Mouse (Mus musculus) CH12.LX (cell line): Measurements from ENCODE around the gene Syne1. TPM values are rescaled to one million over a fixed set of nuclear protein-coding genes. Genes with fewer than 3 reads are reported as not detected.

Experiments used
- DNase-seq: peaks from one replicate; pipeline ENCODE4 v3.0.0-alpha.2; 2013; ENCODE audit errors: extremely low read depth
- H3K27ac ChIP-seq: 2 replicates; pipeline ENCODE4 v1.5.1; 2012; ENCODE audit warnings: low read depth, mild to moderate bottlenecking, control low read depth, moderate library complexity; ENCODE audit not compliant: insufficient read depth
- H3K27me3 ChIP-seq: replicated peaks from 2 replicates; pipeline ENCODE3; 2012; ENCODE audit warnings: inconsistent platforms
- H3K36me3 ChIP-seq, 2 experiments: replicated peaks in 1 of 2; 2 replicates each; pipeline versions ENCODE3 to v1.6.1; 2012; ENCODE audit warnings: inconsistent platforms in 1 of 2, low read length in 1 of 2, mild to moderate bottlenecking in 1 of 2, mixed read lengths in 1 of 2, moderate library complexity in 1 of 2; ENCODE audit not compliant: control insufficient read depth in 1 of 2, insufficient read depth in 1 of 2
- H3K4me1 ChIP-seq, 2 experiments: 2 replicates each; pipeline ENCODE4 v1.6.1; 2012; ENCODE audit warnings: inconsistent platforms in 1 of 2, moderate library complexity in 1 of 2; ENCODE audit not compliant: insufficient read depth in 2 of 2, control insufficient read depth in 1 of 2
- H3K4me2 ChIP-seq: 2 replicates; pipeline ENCODE4 v1.6.1; 2012; ENCODE audit warnings: low read depth, mild to moderate bottlenecking, control low read depth; ENCODE audit not compliant: poor library complexity, insufficient read depth, severe bottlenecking
- H3K4me3 ChIP-seq, 3 experiments: fragments of 150-350 bp in 1 of 3; sonication (generic) in 1 of 3; replicated peaks in 1 of 3; 2 replicates each; pipeline versions ENCODE3 to v1.5.1; 2011 to 2012; ENCODE audit warnings: low read depth in 2 of 3, low read length in 2 of 3, mild to moderate bottlenecking in 2 of 3, moderate library complexity in 2 of 3, control low read depth in 1 of 3, improper control_type of control experiment in 1 of 3, inconsistent platforms in 1 of 3, mixed read lengths in 1 of 3; ENCODE audit not compliant: poor library complexity in 1 of 3
- H3K79me2 ChIP-seq: replicated peaks from 2 replicates; pipeline ENCODE4 v1.6.1; 2012; ENCODE audit warnings: mild to moderate bottlenecking, moderate library complexity; ENCODE audit not compliant: control insufficient read depth, poor library complexity, insufficient read depth, severe bottlenecking; ENCODE audit errors: extremely low read depth
- H3K9ac ChIP-seq: 2 replicates; pipeline ENCODE4 v1.6.1; 2012; ENCODE audit warnings: low read depth, mild to moderate bottlenecking, control low read depth, moderate library complexity; ENCODE audit not compliant: insufficient read depth
- H3K9me3 ChIP-seq: replicated peaks from 2 replicates; pipeline ENCODE3; 2012; ENCODE audit warnings: low read length, inconsistent platforms, mixed read lengths
- ELF1 ChIP-seq: IDR thresholded peaks from 2 replicates; pipeline ENCODE4 v1.6.1; 2014; ENCODE audit warnings: low read depth, mild to moderate bottlenecking, inconsistent platforms, low read length, improper control_type of control experiment
- ETS1 ChIP-seq: conservative IDR thresholded peaks from 2 replicates; pipeline ENCODE4 v1.6.1; 2012; ENCODE audit warnings: low read depth, mild to moderate bottlenecking, inconsistent platforms, low read length, improper control_type of control experiment, moderate library complexity
- JUN ChIP-seq: IDR thresholded peaks from 2 replicates; pipeline ENCODE4 v1.6.1; 2011; ENCODE audit warnings: low read depth, mild to moderate bottlenecking, low read length, improper control_type of control experiment, moderate library complexity; ENCODE audit not compliant: insufficient read depth
- MAFK ChIP-seq: IDR thresholded peaks from 2 replicates; pipeline ENCODE4 v1.6.1; 2011; ENCODE audit warnings: low read length, improper control_type of control experiment; ENCODE audit not compliant: insufficient replicate concordance
- MAZ ChIP-seq: IDR thresholded peaks from 2 replicates; pipeline ENCODE4 v1.6.1; 2012; ENCODE audit warnings: low read depth, mild to moderate bottlenecking, inconsistent platforms, low read length, improper control_type of control experiment, moderate library complexity
- RCOR1 ChIP-seq: conservative IDR thresholded peaks from 2 replicates; pipeline ENCODE4 v1.6.1; 2012; ENCODE audit warnings: low read depth, mild to moderate bottlenecking, inconsistent platforms, low read length, improper control_type of control experiment
- UBTF ChIP-seq: IDR thresholded peaks from 2 replicates; pipeline ENCODE4 v1.6.1; 2012; ENCODE audit warnings: low read depth, mild to moderate bottlenecking, inconsistent platforms, low read length, improper control_type of control experiment, moderate library complexity
- USF1 ChIP-seq: IDR thresholded peaks from 2 replicates; pipeline ENCODE4 v1.6.1; 2014; ENCODE audit warnings: low read depth, mild to moderate bottlenecking, inconsistent platforms, low read length, improper control_type of control experiment
- dilution Hi-C: fragments of 300-500 bp; cut with MboI; formaldehyde crosslinking; loops from 2 replicates; pipeline ENCODE4 v1.14.3; 2020; ENCODE audit warnings: low sequenced_read_pairs; ENCODE audit not compliant: extremely low pct_unique_long_range_greater_than_20kb, extremely low pct_ligation_motif_present
- in situ Hi-C: fragments of 300-500 bp; cut with MboI; formaldehyde crosslinking; loops from 3 replicates; pipeline ENCODE4 v1.14.3; 2019; ENCODE audit warnings: low sequenced_read_pairs, low pct_ligation_motif_present, low pct_unique_long_range_greater_than_20kb, mixed read lengths
- polyA plus RNA-seq: library from polyadenylated mRNA; unstranded; fragments of >175 nt; gene quantifications from 2 replicates; pipeline ENCODE4 v1.2.1, GENCODE M21; 2012; ENCODE audit warnings: low read depth; ENCODE audit not compliant: insufficient read length
- total RNA-seq, 2 experiments: library from RNA; depleted of rRNA; stranded (reverse); fragments of 300-350 nt in 1 of 2; fragments of >200 nt in 1 of 2; gene quantifications; 2 replicates each; pipeline ENCODE4 v1.2.3; 2012 to 2014

The Syne1 gene
- total and polyA plus RNA-seq, 3 experiments: 3.1 to 7.6 (median 3.6) TPM

- dilution Hi-C loops: no loop called here
- DNase-seq: no peak
- H3K4me3 ChIP-seq: no peak overlapping the region
These were observed 492.4 kb downstream of the Syne1 start for GRCm38 (mm10) chr10:5058876-5059275.

GRCm38 (mm10) chr10:5057661-5058060 lies 493.6 kb downstream of the Syne1 start:
- in situ Hi-C loops: no loop called here
- H3K4me2 ChIP-seq: no peak overlapping the region
- no peak for DNase-seq

More at GRCm38 (mm10) chr10:5058876-5059275, 492.4 kb downstream of the Syne1 start:
- H3K4me2 ChIP-seq: no peak overlapping the region
- in situ Hi-C loops: no loop called here
- no peaks in the 10 kb centered on the region for H3K4me1 ChIP-seq
- no peak for TF ChIP-seq RCOR1
- H3K9ac ChIP-seq: no peak overlapping the region
- no peaks in the 10 kb centered on the region for H3K9me3 ChIP-seq
- no peaks in the 10 kb centered on the region for H3K27me3 ChIP-seq
- no peak overlapping the region for H3K27ac ChIP-seq
- no peaks in the 10 kb centered on the region for H3K79me2 ChIP-seq
- peaks cover 0 to 21% of the 10 kb centered on the region in 2 experiments for H3K36me3 ChIP-seq

GRCm38 (mm10) chr10:5056940-5057339 lies 494.3 kb downstream of the Syne1 start:
- H3K36me3 ChIP-seq: peaks cover 0 to 26% of the 10 kb centered on the region in 2 experiments
- no peaks in the 10 kb centered on the region for H3K9me3 ChIP-seq
- no peak overlapping the region for H3K27ac ChIP-seq
- no peaks in the 10 kb centered on the region for H3K4me1 ChIP-seq
- H3K27me3 ChIP-seq: no peaks in the 10 kb centered on the region
- H3K9ac ChIP-seq: no peak overlapping the region
- peak overlapping the region; percentile 40; the same call in 1 of the 2 replicates for H3K4me2 ChIP-seq
- DNase-seq: no peak
- in situ Hi-C loops (no loop called here), dilution Hi-C loops (no loop called here)
- H3K4me3 ChIP-seq: no peak overlapping the region
- no peaks in the 10 kb centered on the region for H3K79me2 ChIP-seq
- TF ChIP-seq MAZ (no peak), ETS1 (no peak), MAFK (no peak), USF1 (no peak), ELF1 (no peak), UBTF (no peak), JUN (no peak)

More at GRCm38 (mm10) chr10:5057661-5058060, 493.6 kb downstream of the Syne1 start:
- Histone ChIP-seq H3K27ac (no peak overlapping the region), H3K79me2 (no peaks in the 10 kb centered on the region)
- no peak for TF ChIP-seq ETS1
- TF ChIP-seq, all 38 proteins: peak for 0
- dilution Hi-C loops: no loop called here
- Histone ChIP-seq H3K9ac (no peak overlapping the region), H3K27me3 (no peaks in the 10 kb centered on the region), H3K36me3 (peaks cover 0 to 21% of the 10 kb centered on the region in 2 experiments), H3K4me3 (no peak overlapping the region), H3K9me3 (no peaks in the 10 kb centered on the region), H3K4me1 (no peaks in the 10 kb centered on the region)
